Mouse (Mus musculus) spleen, adult 2 months (tissue): ENCODE results near the gene Zfp354b.

Experiments used
- CTCF ChIP-seq: fragments of 200-500 bp; IDR thresholded peaks from 2 replicates; pipeline ENCODE4 v1.5.1; 2011; ENCODE audit warnings: mild to moderate bottlenecking, inconsistent platforms; ENCODE audit not compliant: insufficient read depth, insufficient read length, insufficient replicate concordance; ENCODE audit errors: extremely low read depth
- POLR2A ChIP-seq: fragments of 200-500 bp; IDR thresholded peaks from 2 replicates; pipeline ENCODE4 v1.6.1; 2011; ENCODE audit warnings: low read depth, low read length, inconsistent platforms

DNA sequence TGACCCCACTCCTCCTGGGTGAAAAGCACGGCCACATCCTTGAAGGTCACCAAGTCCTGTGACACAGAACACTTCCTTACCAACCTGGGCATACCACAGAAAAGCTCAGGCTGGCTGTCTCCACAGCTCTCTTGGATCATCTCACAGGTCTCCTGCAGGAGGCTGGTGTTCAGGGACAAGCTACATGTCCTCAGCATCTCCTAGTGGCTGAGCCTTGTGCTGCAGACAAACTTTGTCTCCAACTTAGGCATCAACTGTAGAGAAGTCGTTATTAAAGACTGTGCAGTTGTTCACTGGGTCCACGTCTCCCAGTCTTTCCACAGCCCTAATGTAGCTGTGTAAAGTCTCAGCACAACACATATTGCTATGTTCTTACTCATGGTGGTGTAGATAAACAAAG, 47.7 kb downstream of the Zfp354b start:
- no peak for TF ChIP-seq CTCF
- TF ChIP-seq POLR2A: no peak
